Mouse (Mus musculus) layer of hippocampus, postnatal 10 days (tissue): ENCODE measurements at regions not wholly inside any gene's neighbourhood (a gene's known extent, or its start where the extent isn't known, plus 50 kb on each side); places are given as distances from the start of the nearest gene placed in this dataset.
A peak's percentile ranks its signal among the peaks of the same experiment; 100 is the strongest.

Source experiments
- DNase-seq, 2 experiments: peaks; one replicate each; pipeline ENCODE4 v3.0.0; 2021; ENCODE audit warnings: low spot score in 2 of 2

GRCm38 (mm10) chr9:50024820-50025219 is 226.1 kb upstream of the Ncam1 start:
- no peak for DNase-seq

DNA sequence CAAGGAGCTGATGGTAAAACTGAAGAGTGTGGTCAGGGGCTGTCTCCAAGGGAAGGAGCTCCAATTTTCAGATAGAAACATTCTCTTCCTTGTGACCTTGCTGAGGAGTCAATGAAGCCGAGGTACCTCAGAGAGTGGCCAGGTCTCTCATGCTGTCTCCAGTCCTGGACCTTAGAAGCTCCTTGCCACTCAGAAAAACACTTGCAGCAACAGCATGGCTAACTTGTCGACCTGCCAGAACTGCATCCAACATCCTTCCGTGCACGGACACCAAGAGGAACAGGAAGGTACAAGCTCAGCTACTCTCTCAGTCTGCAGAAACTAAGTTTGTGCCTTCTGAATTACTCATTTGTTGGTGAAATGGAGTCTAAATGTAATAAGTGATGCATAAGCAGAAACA is 214.9 kb upstream of the Ncam1 start:
- DNase-seq: no peak

DNA sequence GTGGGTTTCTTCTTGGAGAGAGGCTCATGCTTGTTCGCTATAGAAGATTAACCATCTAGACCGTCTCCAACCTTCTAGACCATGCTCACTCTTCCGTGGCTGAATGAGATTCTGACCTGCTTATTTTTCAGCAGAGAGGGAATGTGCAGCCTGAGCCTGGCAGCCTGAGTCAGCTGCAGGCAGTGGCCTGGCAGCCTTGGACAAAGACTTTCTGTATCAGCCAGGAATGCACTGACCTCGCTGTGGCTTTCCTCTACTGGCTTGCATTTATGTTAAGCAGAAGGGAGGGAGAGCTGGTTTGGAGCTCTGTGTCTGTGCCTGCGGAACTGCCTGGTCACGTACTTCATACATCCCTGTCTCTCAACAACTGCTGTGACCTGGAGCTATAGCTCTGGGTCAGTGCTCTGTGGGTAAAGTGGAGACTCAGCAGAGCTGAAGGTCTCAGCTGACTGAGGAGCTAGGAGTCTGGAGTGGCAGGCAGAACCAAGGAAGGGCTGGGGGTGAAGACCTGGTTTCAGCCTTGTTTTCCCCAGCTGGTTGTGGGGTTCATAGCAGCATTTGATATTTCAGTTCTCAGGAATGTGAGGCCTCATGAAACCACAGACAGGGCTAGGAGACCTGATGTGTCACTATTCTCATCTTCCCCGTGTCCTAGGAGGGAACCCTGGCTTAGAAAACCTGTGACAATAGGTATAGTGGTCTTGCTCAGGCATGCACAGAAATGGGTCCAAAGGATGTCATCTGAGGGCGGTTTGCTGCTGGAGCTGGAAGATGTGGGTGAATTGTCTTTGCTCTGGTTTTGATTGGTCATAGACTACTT is 207.2 kb upstream of the Ncam1 start:
- peak in 1 of 2 experiments; percentile 30 for DNase-seq

GRCm38 (mm10) chr9:50002695-50003094 is 204.0 kb upstream of the Ncam1 start:
- no peak for DNase-seq

DNA sequence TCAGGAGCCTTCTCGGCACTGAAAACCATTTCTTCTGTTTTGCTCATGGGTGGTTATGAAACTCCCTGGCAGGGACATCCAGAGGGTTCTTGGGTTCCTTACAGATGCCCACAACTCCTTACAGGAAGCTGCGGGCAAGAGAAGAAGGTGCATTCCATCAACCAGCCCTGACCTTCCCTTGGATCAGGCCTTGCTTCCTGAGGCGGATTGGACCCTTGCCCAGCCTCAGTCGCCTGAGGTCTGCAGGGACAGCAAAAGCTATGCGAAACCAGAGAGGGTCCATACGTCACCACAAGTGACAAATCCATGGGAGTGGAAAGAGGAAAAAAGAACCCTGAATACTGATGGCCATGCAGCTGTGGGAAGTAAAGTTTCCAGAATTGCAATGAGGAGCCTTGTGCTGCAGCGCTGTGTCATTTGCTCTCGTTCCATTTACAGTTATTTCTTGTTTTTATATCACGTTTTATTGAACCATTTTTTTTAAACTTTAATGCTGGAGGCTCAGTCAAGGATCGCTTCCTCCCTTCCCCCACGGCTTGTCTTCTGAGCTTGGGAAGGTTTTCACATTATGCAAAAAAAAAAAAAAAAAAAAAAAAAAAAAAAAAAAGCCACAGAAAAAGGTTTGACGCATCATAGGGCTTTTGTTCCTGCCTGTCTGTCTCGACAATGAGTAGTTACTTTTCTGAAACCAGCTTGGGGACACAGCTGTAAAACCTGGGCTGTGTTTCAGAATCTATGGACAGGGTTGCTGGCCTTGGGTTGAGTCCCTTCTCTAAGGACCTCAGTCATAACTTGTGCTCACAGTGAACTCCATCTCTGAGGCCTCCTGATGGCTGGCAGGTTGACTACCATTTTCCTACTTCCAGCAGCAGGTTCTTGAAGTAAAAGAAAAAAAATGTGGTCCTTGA is 202.0 kb upstream of the Ncam1 start:
- no peak for DNase-seq

GRCm38 (mm10) chr9:49999970-50000369 is 201.2 kb upstream of the Ncam1 start:
- DNase-seq: no peak

DNA sequence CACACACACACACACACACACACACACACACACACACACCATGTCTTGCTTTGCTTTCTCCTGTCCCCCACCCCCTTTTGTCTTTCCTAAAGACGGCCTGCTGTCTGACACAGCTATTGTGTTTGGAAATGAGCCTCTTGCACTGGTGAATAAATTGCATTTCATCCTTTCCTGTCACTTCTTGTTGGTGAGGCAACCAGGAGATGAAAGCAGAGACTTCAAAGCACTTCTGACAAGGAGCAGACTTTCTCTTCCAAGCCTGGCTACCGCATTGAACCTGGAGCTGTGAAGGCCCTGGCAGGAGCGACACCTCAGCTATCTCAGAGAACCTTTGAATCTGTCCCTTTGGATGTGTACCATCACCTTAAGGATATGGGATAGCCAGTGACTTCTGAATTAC is 199.4 kb upstream of the Ncam1 start:
- no peak for DNase-seq

DNA sequence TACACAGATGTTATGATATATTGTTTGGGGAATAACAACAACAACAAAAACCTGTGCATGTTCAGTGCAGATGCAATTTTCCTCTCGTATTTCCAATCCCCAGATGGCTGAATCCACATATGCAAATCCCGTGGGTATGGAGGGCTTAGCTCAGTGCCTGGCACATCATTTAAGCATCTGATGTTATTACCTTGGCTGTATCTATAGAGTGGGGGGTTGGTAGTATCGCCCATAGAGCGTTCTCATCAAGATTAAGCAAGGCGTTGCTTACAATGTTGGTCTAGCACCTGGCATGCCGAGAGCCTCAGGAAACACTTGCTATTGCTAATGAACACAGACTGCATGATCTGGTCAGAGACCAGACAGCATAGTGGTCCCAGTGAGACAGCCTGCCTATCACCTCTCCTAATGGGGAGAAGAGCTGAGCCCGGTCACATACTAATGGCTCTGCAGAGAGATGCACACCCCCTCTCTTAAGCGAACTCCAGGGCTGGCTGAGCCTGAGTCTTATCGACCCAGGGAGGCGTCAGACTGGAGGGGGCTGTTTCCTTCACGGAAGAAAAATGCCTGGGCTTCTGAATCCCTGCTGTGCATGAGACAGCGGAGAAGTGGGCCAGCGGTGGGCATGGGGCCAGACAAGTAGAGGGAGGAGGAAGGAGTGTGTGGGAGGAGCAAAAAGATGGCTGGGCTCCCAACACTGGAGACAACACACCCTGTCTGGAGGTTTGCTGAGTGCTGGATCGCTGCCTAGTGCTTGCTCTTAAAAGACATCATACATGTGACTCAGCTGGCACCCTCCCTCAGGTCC is 190.9 kb upstream of the Ncam1 start:
- peak; percentile 78 to 85 for DNase-seq

DNA sequence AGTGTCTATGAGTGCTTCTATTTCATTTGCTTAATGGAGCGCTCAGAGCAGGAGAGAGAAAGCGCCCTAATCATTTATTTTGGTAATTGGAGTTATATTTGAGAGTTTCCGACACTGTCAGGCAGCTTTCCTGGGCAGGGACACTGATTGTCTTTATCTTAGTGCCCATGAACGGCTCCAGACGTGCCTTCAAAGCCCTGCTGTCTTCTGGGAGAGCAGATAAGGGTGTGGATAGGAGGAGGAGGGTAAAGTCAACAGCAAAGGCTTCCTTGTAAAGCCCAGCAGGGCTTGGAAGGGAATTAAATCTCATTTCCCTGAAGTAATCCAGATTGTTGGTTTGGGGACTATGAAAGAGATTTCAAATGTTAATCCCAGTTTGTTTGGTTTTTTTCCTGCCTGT is 189.3 kb upstream of the Ncam1 start:
- no peak for DNase-seq

DNA sequence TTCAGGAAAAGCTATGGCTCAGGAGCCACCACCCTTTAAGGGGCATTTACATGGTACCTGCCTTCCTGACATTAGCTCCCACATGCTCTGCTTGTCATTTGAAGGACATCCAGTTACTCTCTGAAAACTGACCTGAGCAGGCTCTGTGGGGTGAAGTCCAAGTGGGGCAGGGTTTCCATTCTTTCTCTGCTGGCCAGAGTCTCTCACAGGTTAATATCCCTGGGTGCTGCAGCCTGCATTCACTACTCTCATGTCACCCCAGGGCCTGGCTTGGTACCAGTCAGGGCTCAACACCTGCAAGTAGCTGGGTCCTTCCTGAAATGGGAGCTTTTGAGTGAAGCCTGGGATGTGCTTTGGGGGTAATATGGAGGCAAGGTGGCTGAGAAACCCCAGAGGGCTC is 188.8 kb upstream of the Ncam1 start:
- DNase-seq: no peak

GRCm38 (mm10) chr9:49980344-49981207 is 181.9 kb upstream of the Ncam1 start:
- peak; percentile 59 to 67 for DNase-seq

DNA sequence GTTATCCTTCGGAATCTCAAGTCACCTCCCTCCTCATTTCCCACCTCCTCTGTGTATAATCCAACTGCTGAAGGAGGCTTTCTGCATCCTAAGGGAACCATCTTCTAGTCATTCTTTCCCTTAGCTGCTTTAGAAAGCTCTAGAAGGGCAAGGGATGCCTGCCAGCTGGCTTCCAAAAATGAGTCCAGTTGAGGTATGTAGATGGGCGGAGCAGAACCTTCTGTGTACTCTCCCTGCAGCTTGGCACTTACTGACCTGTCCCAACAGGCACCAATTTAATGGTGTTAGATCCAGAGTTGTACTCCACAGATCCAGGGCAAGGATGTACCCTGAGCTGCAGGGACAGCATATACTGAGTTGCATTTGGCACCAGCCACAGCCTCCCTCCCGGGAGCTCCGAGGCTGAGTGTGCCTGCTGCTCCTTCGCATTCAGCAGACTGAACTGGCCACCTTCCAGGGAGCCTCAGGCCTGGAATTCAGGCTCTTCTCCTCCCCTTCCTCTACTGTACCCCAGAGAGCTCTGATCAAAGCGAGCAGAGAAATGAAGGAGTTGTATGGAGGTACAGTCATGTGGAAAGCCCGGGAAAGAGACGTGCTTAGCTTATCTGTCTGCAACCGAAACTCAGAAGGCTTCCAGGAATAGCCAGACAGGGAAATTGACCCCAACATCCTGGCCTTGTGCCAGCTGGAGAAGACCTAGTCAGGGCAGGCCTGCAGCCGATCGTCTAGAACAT is 177.4 kb upstream of the Ncam1 start:
- peak; percentile 57 to 64 for DNase-seq

DNA sequence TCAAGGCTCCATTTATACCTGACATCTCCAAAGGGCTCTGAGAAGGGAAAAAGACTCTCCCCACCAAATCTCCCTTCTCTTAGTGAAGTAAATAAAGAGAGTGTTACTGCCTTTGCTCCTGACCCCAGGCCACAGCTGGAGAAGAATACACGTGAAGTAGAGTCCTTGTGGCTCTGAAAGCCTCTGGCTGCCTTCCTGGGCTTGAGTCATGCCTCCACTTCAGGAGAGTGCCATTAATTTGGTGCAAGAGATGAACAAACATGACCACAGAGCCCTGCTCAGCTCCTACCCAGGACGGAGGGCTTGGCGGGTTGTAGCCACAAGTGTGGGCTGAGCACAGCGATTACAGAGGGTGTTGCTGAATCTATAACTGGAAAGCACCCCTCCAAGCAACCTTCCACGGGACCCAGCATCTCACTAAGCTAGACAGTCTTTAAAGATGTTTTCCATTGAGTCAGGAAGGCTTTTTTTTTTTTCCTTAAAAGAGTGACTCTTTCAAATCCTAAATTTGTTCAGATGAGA is 175.3 kb upstream of the Ncam1 start:
- DNase-seq: no peak

GRCm38 (mm10) chr9:49969429-49969828 is 170.7 kb upstream of the Ncam1 start:
- DNase-seq: no peak

- DNase-seq: no peak
Measured at GRCm38 (mm10) chr9:49964666-49965065, 165.9 kb upstream of the Ncam1 start.

GRCm38 (mm10) chr9:49962561-49963071 is 163.9 kb upstream of the Ncam1 start:
- no peak for DNase-seq

GRCm38 (mm10) chr9:49961965-49962364 is 163.2 kb upstream of the Ncam1 start:
- DNase-seq: peak in 1 of 2 experiments; percentile 34

- DNase-seq: no peak
Measured at GRCm38 (mm10) chr9:49961329-49961728, 162.6 kb upstream of the Ncam1 start.

GRCm38 (mm10) chr9:49959987-49960386 is 161.3 kb upstream of the Ncam1 start:
- no peak for DNase-seq
